Mouse (Mus musculus) CH12.LX (cell line): ENCODE measurements around the gene AY761185.

Experiments
- CHD2 ChIP-seq: IDR thresholded peaks from 2 replicates; pipeline ENCODE4 v1.6.1; 2011; ENCODE audit warnings: low read length, improper control_type of control experiment
- CTCF ChIP-seq, 2 experiments: IDR thresholded peaks in 1 of 2; conservative IDR thresholded peaks in 1 of 2; 2 replicates each; pipeline ENCODE4 v1.5.1; 2011 to 2012; ENCODE audit warnings: low read depth in 2 of 2, low read length in 2 of 2, improper control_type of control experiment in 1 of 2, inconsistent platforms in 1 of 2, mild to moderate bottlenecking in 1 of 2, moderate library complexity in 1 of 2
- GABPA ChIP-seq: IDR thresholded peaks from 2 replicates; pipeline ENCODE4 v1.6.1; 2012; ENCODE audit warnings: low read depth, low read length, improper control_type of control experiment, inconsistent platforms; ENCODE audit not compliant: insufficient replicate concordance
- MAX ChIP-seq: IDR thresholded peaks from 2 replicates; pipeline ENCODE4 v1.6.1; 2011; ENCODE audit warnings: low read length, improper control_type of control experiment
- MEF2A ChIP-seq: IDR thresholded peaks from 2 replicates; pipeline ENCODE4 v1.6.1; 2014; ENCODE audit warnings: low read depth, mild to moderate bottlenecking, inconsistent platforms, low read length, improper control_type of control experiment, borderline replicate concordance
- NRF1 ChIP-seq: IDR thresholded peaks from 2 replicates; pipeline ENCODE4 v1.6.1; 2014; ENCODE audit warnings: low read depth, mild to moderate bottlenecking, inconsistent platforms, low read length, improper control_type of control experiment, moderate library complexity
- POLR2AphosphoS2 ChIP-seq: IDR thresholded peaks from 2 replicates; pipeline ENCODE4 v1.6.1; 2011; ENCODE audit warnings: low read depth, low read length, improper control_type of control experiment
- RAD21 ChIP-seq: IDR thresholded peaks from 2 replicates; pipeline ENCODE4 v1.6.1; 2011; ENCODE audit warnings: low read depth, mild to moderate bottlenecking, low read length, improper control_type of control experiment, moderate library complexity
- TCF12 ChIP-seq: IDR thresholded peaks from 2 replicates; pipeline ENCODE4 v1.6.1; 2014; ENCODE audit warnings: low read depth, mild to moderate bottlenecking, inconsistent platforms, low read length, improper control_type of control experiment
- UBTF ChIP-seq: IDR thresholded peaks from 2 replicates; pipeline ENCODE4 v1.6.1; 2012; ENCODE audit warnings: low read depth, mild to moderate bottlenecking, inconsistent platforms, low read length, improper control_type of control experiment, moderate library complexity

DNA sequence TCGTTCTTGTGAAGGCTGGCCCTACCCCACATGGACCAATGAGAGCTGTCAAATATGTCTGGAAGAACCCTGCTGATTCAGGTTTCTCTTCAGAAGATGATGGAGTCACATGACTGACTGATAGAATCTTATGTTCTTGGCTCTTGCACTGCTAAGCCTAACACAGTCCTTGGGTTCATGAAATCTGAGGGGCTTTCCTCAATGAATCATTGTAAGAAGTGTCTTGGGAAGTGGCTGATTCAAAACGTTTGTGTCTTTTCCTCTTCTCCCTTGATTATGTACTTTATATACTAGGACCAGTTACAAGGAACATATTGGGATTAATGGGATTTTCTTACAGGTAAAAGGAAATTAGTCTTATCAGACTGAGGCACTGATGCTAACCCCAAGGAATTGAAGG is 42.0 kb downstream of the AY761185 start, which contains the start of gene Gm15056:
- no peak for TF ChIP-seq CHD2
- TF ChIP-seq RAD21: no peak
- no peak for TF ChIP-seq CTCF (conservative IDR thresholded peaks at IDR 0.05 in 1 of 2, IDR thresholded peaks at IDR 0.05 in 1 of 2; ENCODE audit: low read depth in 2 of 2, low read length in 2 of 2)
- no peak for TF ChIP-seq GABPA
- TF ChIP-seq MAX: no peak
- no peak for TF ChIP-seq MEF2A
- TF ChIP-seq UBTF: no peak
- TF ChIP-seq TCF12: no peak
- TF ChIP-seq POLR2AphosphoS2: no peak
- no peak for TF ChIP-seq NRF1
